Mouse (Mus musculus) right cerebral cortex, postnatal 10 days (tissue): ENCODE results near the gene Kansl1l.
"Not testable (repeated sequence)": the region's sequence is repeated elsewhere in the genome, so short reads cannot be mapped to it uniquely, and the experiment has no call there.

Experiments
- DNase-seq, 2 experiments: peaks; one replicate each; pipeline ENCODE4 v3.0.0; 2021; ENCODE audit warnings: low spot score in 2 of 2

Kansl1l gene

GRCm38 (mm10) chr1:66700149-66700692 lies 117.1 kb downstream of the Kansl1l start:
- DNase-seq: no peak

DNA sequence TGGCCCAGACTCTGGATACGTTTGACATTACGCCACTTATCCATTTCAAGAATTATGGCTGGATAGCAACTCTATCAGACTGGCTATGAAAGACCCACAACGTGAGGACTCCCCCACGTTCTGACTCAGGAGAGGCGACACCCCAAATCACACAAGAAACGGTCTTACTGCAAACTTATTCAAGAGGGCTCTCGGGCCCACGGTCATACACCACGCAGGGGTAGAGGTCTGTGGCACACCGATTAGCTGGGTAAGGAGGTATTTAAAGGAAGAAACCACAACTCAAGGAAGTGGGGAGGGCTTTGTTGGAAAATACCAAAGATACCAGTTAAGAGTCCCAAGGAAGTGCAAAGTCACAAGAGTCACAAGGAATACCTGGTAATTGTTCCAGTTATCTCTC lies 117.7 kb downstream of the Kansl1l start:
- not testable (repeated sequence) for DNase-seq

- DNase-seq: no peak
These were observed 122.1 kb downstream of the Kansl1l start for GRCm38 (mm10) chr1:66695296-66695695.

DNA sequence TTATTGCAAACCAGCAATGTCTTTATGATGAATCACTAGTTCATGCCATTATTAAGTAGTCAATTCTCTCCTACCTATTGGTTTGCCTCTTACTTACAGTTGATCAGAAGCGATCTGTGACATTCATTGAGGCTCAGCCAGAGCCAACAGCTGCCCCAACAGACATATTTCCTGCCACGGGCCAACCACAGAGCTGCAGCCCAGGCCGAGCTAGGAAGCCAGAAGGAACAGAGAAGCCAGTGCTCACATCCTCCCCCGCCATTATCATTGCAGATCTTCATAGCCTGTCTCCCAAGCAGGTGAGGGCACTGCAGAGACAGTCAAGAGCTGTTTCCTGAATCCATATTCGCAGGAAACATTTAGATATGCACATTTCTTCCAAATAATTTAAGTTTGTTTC lies 123.1 kb downstream of the Kansl1l start:
- DNase-seq: no peak

GRCm38 (mm10) chr1:66692780-66693392 lies 124.5 kb downstream of the Kansl1l start:
- DNase-seq: peak; percentile 28 to 34

DNA sequence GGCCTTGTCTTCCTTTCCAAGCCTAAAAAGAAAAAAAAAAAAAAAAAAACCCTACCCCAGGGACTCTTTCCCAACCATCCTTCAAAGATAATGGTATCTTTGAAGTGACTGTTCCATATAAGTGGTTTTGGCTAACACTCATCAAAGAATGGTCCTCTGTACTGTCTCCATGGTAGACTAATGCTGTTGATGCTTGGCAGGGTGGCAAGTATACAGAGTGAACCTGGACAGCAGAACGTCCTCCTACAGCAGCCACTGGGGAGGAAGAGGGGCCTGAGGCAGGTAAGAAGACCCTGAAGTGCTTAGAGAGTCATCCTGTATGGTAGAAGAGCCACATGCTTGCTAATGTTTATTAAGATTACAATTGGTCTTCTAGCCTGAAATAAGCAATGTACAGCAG lies 125.1 kb downstream of the Kansl1l start:
- no peak for DNase-seq

GRCm38 (mm10) chr1:66691772-66692171 lies 125.6 kb downstream of the Kansl1l start:
- no peak for DNase-seq

DNA sequence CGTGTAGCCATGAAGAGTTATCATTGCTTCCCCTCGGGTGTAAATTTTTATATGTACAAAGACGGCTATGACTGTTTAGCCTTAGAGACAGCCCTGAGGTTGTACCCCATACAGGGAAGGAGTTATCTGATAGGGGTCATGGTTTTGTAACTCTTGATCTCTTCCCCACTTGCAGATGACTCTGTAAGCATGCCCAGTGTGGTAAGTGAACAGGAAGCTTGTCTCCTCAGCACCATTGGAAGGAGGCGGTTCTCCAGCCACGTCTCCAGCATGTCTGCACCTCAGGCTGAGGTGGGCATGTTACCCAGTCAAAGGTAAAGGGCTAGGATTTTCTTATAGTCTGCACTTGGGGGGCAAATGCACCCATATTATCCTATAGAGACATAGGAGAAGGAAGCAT lies 134.4 kb downstream of the Kansl1l start:
- no peak for DNase-seq

GRCm38 (mm10) chr1:66678662-66679061 lies 138.7 kb downstream of the Kansl1l start:
- DNase-seq: no peak

- no peak for DNase-seq
These were observed 139.4 kb downstream of the Kansl1l start for GRCm38 (mm10) chr1:66677928-66678327.

DNA sequence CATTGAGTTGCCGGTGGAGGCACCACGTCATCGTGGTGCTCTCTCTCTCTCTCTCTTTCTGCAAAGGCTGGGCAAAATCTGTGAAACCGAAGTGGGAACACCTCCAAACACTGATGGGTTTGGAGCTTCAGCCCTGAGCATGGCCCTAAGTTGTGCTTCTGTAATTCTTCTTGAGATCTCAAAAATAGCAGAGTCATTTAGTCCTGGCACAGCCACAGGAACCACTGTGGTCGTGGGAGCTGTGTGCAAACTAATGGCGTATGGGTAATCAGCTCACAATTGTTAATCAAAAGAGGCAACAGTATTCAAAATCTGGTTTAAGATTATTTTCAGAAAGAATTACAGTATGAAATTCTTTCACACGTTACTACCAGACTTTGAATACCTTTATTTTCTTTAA lies 144.6 kb downstream of the Kansl1l start:
- DNase-seq: no peak

DNA sequence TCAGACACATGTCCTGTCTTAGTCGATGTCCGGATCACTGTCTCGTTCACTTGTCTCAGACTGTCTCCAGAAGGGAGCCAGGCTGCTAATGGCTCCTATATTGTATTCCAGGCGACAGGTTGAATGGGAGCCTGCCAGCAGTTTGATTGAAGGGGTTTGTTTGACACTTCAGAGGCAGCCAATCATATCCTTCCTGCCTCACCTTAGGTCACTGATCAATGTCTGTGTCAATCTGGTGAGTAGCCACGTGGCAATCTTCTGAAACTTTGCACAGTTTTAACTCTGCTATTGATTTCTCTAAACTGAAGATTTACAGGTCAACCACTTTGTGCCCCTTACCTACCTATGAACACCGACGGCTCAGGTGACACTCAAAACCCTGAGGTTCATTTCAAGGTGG lies 145.9 kb downstream of the Kansl1l start:
- no peak for DNase-seq
